9 mouse cellular contexts compared by ENCODE assay signal in genomic region chr4:57915216-57915965, GRCm38 (mm10). TPM values are rescaled to one million over a fixed set of nuclear protein-coding genes. Genes with fewer than 3 reads are reported as not detected.
A peak's percentile ranks its signal among the peaks of the same experiment; 100 is the strongest.
DNase-seq lines count a peak whose midpoint lies in the region; ATAC-seq and TF ChIP-seq lines count a peak whose summit lies in the region.
"Had no signal": no experiment of that assay in that cellular context is flagged by ENCODE, and none has a peak within 500 bp of the region (broad histone marks: within the 10 kb centered on the region; RNA-seq: fewer than 3 reads in every experiment).

No protein-coding gene starts in this region.

- no peaks in the 10 kb centered on the region for H3K36me3 ChIP-seq in hindbrain, embryonic 10.5 days
- no peaks in the 10 kb centered on the region for H3K36me3 ChIP-seq in hindbrain, embryonic 14.5 days (replicated peaks; ENCODE audit: control insufficient read depth, insufficient read depth)
- no peaks in the 10 kb centered on the region for H3K36me3 ChIP-seq in ES-E14 (ENCODE audit: control insufficient read depth, insufficient read depth, low read length, poor library complexity, severe bottlenecking)
- H3K36me3 ChIP-seq in embryonic facial prominence, embryonic 10.5 days (replicated peaks): no peaks in the 10 kb centered on the region
- H3K36me3 ChIP-seq in midbrain, embryonic 16.5 days (ENCODE audit: control insufficient read depth, insufficient read depth, low read length): no peaks in the 10 kb centered on the region
- H3K36me3 ChIP-seq: G1E had no signal

- H3K9me3 ChIP-seq in hindbrain, embryonic 10.5 days: no peaks in the 10 kb centered on the region
- H3K9me3 ChIP-seq in hindbrain, embryonic 14.5 days (ENCODE audit: control insufficient read depth, low read length): no peaks in the 10 kb centered on the region
- no peaks in the 10 kb centered on the region for H3K9me3 ChIP-seq in ES-E14 (ENCODE audit: control insufficient read depth, insufficient read depth, low read depth, low read length)
- H3K9me3 ChIP-seq in embryonic facial prominence, embryonic 10.5 days: no peaks in the 10 kb centered on the region
- H3K9me3 ChIP-seq in midbrain, embryonic 16.5 days (replicated peaks; ENCODE audit: control insufficient read depth, low read length, poor library complexity, severe bottlenecking): no peaks in the 10 kb centered on the region

- H3K4me3 ChIP-seq in hindbrain, embryonic 10.5 days: peak overlapping the region; percentile 23; the same call in 1 of the 2 replicates
- H3K4me3 ChIP-seq in hindbrain, embryonic 14.5 days (replicated peaks; ENCODE audit: low read length): no peak overlapping the region
- peak overlapping the region; percentile 11 to 41; a peak in 2 of 4 replicates for H3K4me3 ChIP-seq in ES-E14 (ENCODE audit: insufficient read depth in 1 of 2, low read depth in 1 of 2, low read length in 2 of 2, poor library complexity in 1 of 2, severe bottlenecking in 1 of 2)
- H3K4me3 ChIP-seq in embryonic facial prominence, embryonic 10.5 days: peak overlapping the region; percentile 39
- H3K4me3 ChIP-seq in midbrain, embryonic 16.5 days (ENCODE audit: low read depth, low read length): no peak overlapping the region

- ATAC-seq in hindbrain, embryonic 14.5 days (ENCODE audit: low FRiP score): no peak
- ATAC-seq in midbrain, embryonic 16.5 days: 0 out of 2 replicates have a peak, but pooled peaks have one; percentile 41

- 40% methylated on average over 17 of the region's 17 CpGs for WGBS in hindbrain, embryonic 10.5 days
- whole genome bisulfite sequencing in hindbrain, embryonic 14.5 days: 40% methylated on average over 17 of the region's 17 CpGs
- 42% methylated on average over 17 of the region's 17 CpGs for WGBS in embryonic facial prominence, embryonic 10.5 days
- WGBS in midbrain, embryonic 16.5 days: 41% methylated on average over 17 of the region's 17 CpGs

- in situ Hi-C loops in ES-E14 (cut with MboI; ENCODE audit: low sequenced_read_pairs in 2 of 2, unreplicated experiment in 2 of 2): no loop called here

- no peak overlapping the region; the same call in 1 of the 2 replicates for H3K27ac ChIP-seq in hindbrain, embryonic 10.5 days
- no peak overlapping the region for H3K27ac ChIP-seq in hindbrain, embryonic 14.5 days
- H3K27ac ChIP-seq in ES-E14 (ENCODE audit: insufficient read depth, low read depth, low read length, poor library complexity, severe bottlenecking): no peak overlapping the region
- H3K27ac ChIP-seq in embryonic facial prominence, embryonic 10.5 days (replicated peaks): no peak overlapping the region
- no peak overlapping the region for H3K27ac ChIP-seq in midbrain, embryonic 16.5 days (ENCODE audit: low read length)

- H3K4me2 ChIP-seq in hindbrain, embryonic 14.5 days (replicated peaks): no peak overlapping the region; the same call in 1 of the 2 replicates
- H3K4me2 ChIP-seq in midbrain, embryonic 16.5 days (ENCODE audit: low read length): no peak overlapping the region

- peaks cover 31% of the 10 kb centered on the region for H3K27me3 ChIP-seq in hindbrain, embryonic 10.5 days (ENCODE audit: insufficient read depth, poor library complexity, severe bottlenecking)
- peaks cover 4% of the 10 kb centered on the region; the same call in 1 of the 2 replicates for H3K27me3 ChIP-seq in hindbrain, embryonic 14.5 days (ENCODE audit: control insufficient read depth, insufficient read depth, low read length)
- H3K27me3 ChIP-seq in embryonic facial prominence, embryonic 10.5 days (replicated peaks; ENCODE audit: low read depth, poor library complexity, severe bottlenecking): peaks cover 33% of the 10 kb centered on the region
- H3K27me3 ChIP-seq in midbrain, embryonic 16.5 days (ENCODE audit: control insufficient read depth, insufficient read depth, low read depth, low read length): no peaks in the 10 kb centered on the region

- H3K9ac ChIP-seq in hindbrain, embryonic 14.5 days: no peak overlapping the region
- no peak overlapping the region for H3K9ac ChIP-seq in ES-E14 (ENCODE audit: insufficient read depth, low read depth, low read length, poor library complexity, severe bottlenecking)
- no peak overlapping the region for H3K9ac ChIP-seq in midbrain, embryonic 16.5 days (ENCODE audit: low read depth, low read length)

- peaks cover 25% of the 10 kb centered on the region for H3K4me1 ChIP-seq in hindbrain, embryonic 10.5 days (replicated peaks)
- no peaks in the 10 kb centered on the region for H3K4me1 ChIP-seq in hindbrain, embryonic 14.5 days (replicated peaks; ENCODE audit: control insufficient read depth, insufficient read depth, low read length)
- H3K4me1 ChIP-seq in ES-E14 (ENCODE audit: control insufficient read depth in 2 of 2, insufficient read depth in 2 of 2, low read length in 2 of 2, poor library complexity in 1 of 2): peaks cover 2 to 8% of the 10 kb centered on the region in 2 experiments; a peak in 3 of 4 replicates
- peaks cover 31% of the 10 kb centered on the region for H3K4me1 ChIP-seq in embryonic facial prominence, embryonic 10.5 days
- H3K4me1 ChIP-seq in midbrain, embryonic 16.5 days (ENCODE audit: control insufficient read depth, insufficient read depth, low read length): no peaks in the 10 kb centered on the region

- intact Hi-C loops in heart, postnatal 14 days (cut with DNase I): no loop called here

- no peak for DNase-seq in hindbrain, embryonic 10.5 days (ENCODE audit: low spot score)
- no peak for DNase-seq in hindbrain, embryonic 14.5 days (ENCODE audit: low spot score)
- no peak for DNase-seq in ES-E14 (ENCODE audit: low read depth, low spot score)
- no peak for DNase-seq in embryonic facial prominence, embryonic 10.5 days (ENCODE audit: low spot score)
- DNase-seq in heart, postnatal 14 days: peak; percentile 57 to 61
- peak; percentile 43 to 54 for DNase-seq in layer of hippocampus, postnatal 10 days (ENCODE audit: low spot score in 2 of 2)
- no peak for DNase-seq in embryo, embryonic 11 days

TF ChIP-seq in ES-E14, 5 proteins besides CTCF, POLR2A, EP300 and RAD21:
- TF ChIP-seq CHD2 (IDR thresholded peaks at IDR 0.05; ENCODE audit: low read depth, low read length) (no peak), ZNF384 (IDR thresholded peaks at IDR 0.05; ENCODE audit: low read depth, low read length) (no peak)

RNA-seq across cellular contexts. Expression of gene D630039A03Rik, which starts 0.7 kb away (rescaled TPM):
- 0.24 and 0.36 TPM in 2 replicates for polyA plus RNA-seq in hindbrain, embryonic 10.5 days (2016; fragmentation: Nextera tagmentation; extraction: Ambion mirVana)
- 0.07 and 0.21 TPM in 2 replicates for polyA plus RNA-seq in hindbrain, embryonic 14.5 days (2014; fragmentation: Nextera tagmentation; extraction: Ambion mirVana)
- total RNA-seq in ES-E14 (2012; rRNA removed): 0.27 and 0.74 TPM in 2 replicates
- 0.11 TPM in 1 of 2 replicates, not detected in the other for polyA plus RNA-seq in embryonic facial prominence, embryonic 10.5 days (2016; fragmentation: Nextera tagmentation; extraction: Ambion mirVana)
- total RNA-seq in heart, postnatal 14 days (2021): under 1 TPM; 0.20 to 0.43 TPM
- total RNA-seq in layer of hippocampus, postnatal 10 days (2021): under 1 TPM; 0.33 to 0.43 TPM
- polyA plus RNA-seq in midbrain, embryonic 16.5 days (2015; fragmentation: Nextera tagmentation; extraction: Ambion mirVana): 0.11 TPM in 1 of 2 replicates, not detected in the other
- polyA plus RNA-seq: G1E had no signal

RNA-seq across cellular contexts. Expression of gene Txn1, which starts 40.8 kb away (rescaled TPM):
- polyA plus RNA-seq in hindbrain, embryonic 10.5 days (2016; fragmentation: Nextera tagmentation; extraction: Ambion mirVana): 411 and 413 TPM in 2 replicates
- 300 and 316 TPM in 2 replicates for polyA plus RNA-seq in hindbrain, embryonic 14.5 days (2014; fragmentation: Nextera tagmentation; extraction: Ambion mirVana)
- total RNA-seq in ES-E14 (2012; rRNA removed): 269 and 401 TPM in 2 replicates
- polyA plus RNA-seq in embryonic facial prominence, embryonic 10.5 days (2016; fragmentation: Nextera tagmentation; extraction: Ambion mirVana): 405 and 415 TPM in 2 replicates
- 100 to 1,000 TPM; 129 to 140 TPM for total RNA-seq in heart, postnatal 14 days (2021)
- 100 to 1,000 TPM; 202 to 209 TPM for total RNA-seq in layer of hippocampus, postnatal 10 days (2021)
- 289 and 307 TPM in 2 replicates for polyA plus RNA-seq in midbrain, embryonic 16.5 days (2015; fragmentation: Nextera tagmentation; extraction: Ambion mirVana)

Comparison
In these comparisons a context has a peak if more than half of its experiments do, and no peak if none do; other contexts are left out.
1. H3K4me3 ChIP-seq: peak in hindbrain, embryonic 10.5 days (single experiment), ES-E14 (2 of 2) and embryonic facial prominence, embryonic 10.5 days (single experiment); none in hindbrain, embryonic 14.5 days (single experiment) and midbrain, embryonic 16.5 days (single experiment).
2. DNase-seq: peak in heart, postnatal 14 days (2 of 2) and layer of hippocampus, postnatal 10 days (2 of 2); none in hindbrain, embryonic 10.5 days (single experiment), hindbrain, embryonic 14.5 days (single experiment), ES-E14 (single experiment), embryonic facial prominence, embryonic 10.5 days (single experiment) and embryo, embryonic 11 days (single experiment).